Mouse (Mus musculus) inflammation-experienced regulatory T-cells, adult 6 months (primary cell): ENCODE measurements around the gene Skiv2l. TPM values are rescaled to one million over a fixed set of nuclear protein-coding genes. Genes with fewer than 3 reads are reported as not detected.
A peak's percentile ranks its signal among the peaks of the same experiment; 100 is the strongest.

Experiments
- ATAC-seq: one replicate; pipeline ENCODE4 v1.8.0; 2017
- polyA plus RNA-seq, 3 experiments: library from polyadenylated mRNA; unstranded; fragments of 100-300 nt; shearing (Covaris generic); gene quantifications; one replicate each; pipeline ENCODE4 v1.2.1; 2017

Gene Skiv2l
- polyA plus RNA-seq: 10 to 100 TPM; 28.6 to 34.2 (median 33.7) TPM

DNA sequence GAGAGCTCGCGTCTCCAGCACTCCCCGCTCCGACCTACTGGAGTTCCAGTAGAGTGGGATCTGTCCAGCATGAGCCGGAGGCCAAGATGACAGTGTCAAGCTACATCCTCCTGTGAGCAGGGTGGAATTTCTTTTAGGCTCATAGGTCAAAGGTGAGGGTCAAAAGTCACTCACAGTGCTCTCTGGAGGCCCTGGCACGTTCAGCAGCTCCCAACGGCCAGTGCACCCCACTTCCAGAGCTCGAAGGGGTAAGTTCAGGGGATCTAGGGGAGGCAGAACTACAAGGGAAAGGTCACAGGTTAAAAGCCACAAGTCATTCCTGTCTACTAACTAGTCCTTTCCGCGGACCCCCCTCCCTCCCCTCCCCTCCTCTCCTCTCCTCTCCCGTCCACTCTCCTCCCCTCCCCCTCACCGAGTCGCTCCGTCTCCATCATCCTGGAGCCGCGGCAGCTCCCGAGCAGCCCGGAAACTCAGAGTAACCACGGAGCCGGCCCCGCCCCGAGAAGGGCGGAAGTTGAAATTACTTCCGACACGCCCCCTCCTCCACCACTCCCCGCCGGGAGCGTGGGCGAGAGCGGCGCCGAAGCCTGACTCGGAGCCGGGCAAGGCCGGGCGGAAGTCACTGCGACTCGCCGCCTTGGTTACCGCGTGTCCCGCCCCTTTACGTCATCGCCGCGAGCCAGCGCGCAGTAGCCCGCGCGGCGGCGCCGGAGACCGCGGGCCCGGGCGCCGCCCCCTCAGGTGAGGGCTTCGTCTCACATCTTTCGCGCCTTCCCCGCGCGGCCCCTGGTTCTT is at the start of gene Skiv2l, which contains the start of gene Nelfe:
Skiv2l (minus strand) TSS at position 489 of the 795 bp plus-strand sequence.
Nelfe (plus strand) TSS at position 670 of the 795 bp plus-strand sequence.
- peak; percentile 98 for ATAC-seq

DNA sequence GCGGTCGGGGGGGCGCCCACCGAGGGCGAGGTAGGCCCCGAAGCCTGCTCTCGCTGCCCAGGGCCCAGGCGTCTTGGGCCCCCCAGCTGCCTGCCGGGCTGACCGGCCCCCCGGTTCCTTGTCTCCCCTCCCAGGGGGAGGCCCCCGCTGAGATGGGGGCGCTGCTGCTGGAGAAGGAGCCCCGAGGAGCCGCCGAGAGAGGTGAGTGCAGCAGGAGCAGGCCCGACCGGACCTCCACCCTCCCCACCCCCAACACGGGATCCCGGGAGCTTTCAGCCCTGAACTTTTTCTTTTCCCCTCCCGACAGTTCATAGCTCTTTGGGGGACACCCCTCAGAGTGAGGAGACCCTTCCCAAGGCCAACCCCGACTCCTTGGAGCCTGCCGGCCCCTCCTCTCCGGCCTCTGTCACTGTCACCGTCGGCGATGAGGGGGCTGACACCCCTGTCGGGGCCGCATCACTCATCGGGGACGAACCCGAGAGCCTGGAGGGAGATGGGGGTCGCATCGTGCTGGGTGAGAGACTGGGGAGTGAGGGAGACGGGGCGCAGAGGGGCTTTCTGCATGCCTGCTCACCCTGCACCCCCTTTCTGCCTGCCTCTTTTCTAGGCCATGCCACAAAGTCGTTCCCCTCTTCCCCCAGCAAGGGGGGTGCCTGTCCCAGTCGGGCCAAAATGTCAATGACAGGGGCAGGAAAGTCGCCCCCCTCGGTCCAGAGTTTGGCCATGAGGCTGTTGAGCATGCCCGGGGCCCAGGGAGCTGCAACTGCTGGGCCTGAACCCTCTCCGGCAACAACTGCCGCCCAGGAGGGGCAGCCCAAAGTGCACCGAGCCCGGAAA is 49.3 kb upstream of the Skiv2l start:
- ATAC-seq: no peak

DNA sequence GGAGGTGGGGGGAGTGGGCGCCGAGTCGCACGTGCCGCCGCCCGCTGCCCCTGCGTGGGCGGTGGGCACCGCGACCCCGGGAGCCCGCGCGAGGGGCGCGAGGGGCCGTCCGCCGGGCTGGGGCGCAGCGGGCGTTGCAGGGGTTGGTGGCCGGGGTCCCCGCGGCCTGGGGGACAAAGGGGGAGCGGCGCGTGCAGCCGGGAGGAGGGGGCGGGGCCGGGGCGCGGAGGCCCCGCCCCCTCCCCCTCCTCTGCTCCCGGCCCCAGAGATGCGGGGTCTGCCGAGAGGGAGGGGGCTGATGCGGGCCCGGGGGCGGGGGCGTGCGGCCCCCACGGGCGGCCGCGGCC is 48.7 kb upstream of the Skiv2l start:
- no peak for ATAC-seq

DNA sequence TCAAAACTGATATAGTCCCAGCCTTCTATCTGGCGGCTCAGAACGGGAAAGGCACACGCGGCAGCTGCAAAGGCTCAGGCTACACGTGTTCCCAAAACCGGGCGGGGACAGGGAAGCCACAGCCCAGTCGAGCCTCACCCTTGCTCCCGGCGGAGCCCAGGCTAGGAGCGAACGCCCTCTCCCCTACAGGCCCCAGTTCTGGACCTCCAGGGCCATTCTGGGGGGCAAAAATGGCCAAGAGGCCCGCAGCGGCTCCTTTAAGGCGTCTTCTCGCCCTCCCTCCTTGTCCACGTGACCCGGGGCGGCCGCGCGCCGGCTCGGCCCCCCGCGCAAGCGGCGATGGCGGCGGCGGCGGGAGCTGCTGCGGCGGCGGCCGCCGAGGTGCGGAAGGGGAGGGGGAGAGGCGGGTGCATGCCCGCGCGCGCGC is 48.2 kb upstream of the Skiv2l start, which contains the start of the genes C2 and Ehmt2:
C2 (minus strand) TSS at position 106 of the 427 bp plus-strand sequence.
Ehmt2 (plus strand) TSS at position 310 of the 427 bp plus-strand sequence.
- ATAC-seq: peak; percentile 44

DNA sequence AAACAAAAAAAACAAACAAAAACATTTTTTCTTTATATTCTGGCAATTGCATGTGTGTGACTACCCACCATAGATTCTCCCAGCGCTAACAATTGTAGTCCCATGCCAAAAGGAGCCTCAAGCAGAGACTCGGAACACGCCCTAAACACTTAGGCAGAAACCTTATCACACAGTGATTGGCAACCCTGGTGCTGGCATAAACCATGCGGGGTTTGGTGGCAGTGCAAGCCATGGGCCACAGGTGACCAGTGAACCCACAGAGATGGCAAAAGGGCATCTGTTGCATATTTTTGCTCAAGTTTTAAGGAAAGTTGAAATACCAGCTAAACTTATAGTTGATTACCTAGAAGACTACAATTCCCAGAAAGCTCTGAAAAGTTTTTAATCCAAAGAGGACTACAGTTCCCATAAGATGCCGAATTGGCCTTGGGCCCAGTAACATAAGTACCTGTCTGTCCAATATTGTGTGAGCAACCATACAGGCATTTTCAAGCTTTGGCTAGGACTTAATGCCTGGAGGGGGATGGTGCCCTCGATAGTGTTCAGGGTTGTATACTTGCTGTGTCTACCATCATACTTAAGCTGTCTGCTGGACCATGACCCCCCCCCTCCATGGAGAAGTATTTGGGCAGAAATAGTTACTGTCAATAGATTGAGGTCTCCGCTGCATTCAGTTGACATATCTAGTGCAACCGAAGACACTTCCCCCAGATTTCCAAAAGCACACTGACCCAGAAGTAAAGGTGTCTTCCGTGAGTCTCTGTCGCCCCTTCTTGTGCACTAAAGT is 47.6 kb upstream of the Skiv2l start:
- ATAC-seq: no peak

DNA sequence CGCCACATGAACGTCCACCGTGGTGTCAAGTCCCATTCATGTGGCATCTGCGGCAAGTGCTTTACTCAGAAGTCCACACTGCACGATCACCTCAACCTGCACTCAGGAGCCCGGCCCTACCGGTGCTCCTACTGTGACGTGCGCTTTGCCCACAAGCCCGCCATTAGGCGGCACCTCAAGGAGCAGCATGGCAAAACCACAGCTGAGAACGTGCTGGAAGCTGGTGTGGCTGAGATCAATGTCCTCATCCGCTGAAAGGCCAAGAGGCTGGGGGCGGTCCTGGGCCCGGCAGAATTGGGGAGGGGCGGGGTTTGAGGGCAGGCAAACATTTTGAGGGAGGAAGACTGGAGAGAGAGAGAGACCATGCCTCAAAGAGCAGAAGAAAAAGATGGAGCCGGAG is 46.4 kb upstream of the Skiv2l start:
- peak; percentile 24 for ATAC-seq

DNA sequence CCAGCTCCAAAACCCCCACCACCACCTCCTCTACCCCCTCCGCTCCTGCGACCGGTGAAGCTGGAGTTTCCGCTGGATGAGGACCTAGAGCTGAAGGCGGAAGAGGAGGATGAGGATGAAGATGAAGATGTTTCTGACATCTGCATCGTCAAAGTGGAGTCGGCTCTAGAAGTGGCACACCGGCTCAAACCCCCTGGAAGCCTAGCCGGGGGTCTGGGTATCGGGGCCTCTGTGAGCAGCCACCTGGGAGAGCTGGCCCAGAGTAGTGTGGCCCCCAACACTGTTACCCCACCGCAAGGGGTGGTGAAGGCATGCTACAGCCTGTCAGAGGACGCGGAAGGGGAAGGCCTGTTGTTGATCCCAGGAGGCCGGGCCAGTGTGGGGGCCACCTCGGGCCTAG is 45.7 kb upstream of the Skiv2l start:
- ATAC-seq: no peak

DNA sequence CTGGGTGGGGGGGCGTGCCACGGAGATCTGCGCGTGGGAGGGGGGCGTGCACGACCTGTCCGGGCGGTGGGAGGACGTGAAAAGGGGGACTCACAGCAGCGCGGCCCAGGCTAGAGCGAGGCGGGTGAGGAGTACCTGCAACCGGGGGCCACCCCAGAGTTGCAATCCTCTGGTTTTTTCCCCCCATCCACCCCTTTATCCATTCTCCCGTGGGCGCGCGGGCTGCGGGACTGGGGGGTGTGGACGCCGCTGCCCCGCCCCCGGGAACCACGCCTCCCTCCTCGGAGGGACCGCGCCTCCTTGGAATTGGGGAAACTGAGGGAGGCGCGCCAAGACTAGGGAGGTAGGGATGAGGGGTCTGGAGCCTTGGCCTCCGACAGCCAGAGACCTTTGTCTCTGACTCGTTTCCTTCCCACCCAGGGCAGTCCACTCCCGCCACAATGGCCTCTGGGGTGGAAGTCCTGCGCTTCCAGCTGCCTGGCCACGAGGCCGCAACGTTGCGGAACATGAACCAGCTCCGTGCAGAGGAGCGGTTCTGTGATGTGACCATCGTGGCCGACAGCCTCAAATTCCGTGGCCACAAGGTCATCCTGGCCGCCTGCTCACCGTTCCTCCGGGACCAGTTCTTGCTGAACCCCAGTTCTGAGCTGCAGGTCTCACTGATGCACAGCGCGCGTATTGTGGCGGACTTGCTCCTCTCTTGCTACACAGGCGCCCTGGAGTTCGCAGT is 45.0 kb upstream of the Skiv2l start:
- no peak for ATAC-seq

DNA sequence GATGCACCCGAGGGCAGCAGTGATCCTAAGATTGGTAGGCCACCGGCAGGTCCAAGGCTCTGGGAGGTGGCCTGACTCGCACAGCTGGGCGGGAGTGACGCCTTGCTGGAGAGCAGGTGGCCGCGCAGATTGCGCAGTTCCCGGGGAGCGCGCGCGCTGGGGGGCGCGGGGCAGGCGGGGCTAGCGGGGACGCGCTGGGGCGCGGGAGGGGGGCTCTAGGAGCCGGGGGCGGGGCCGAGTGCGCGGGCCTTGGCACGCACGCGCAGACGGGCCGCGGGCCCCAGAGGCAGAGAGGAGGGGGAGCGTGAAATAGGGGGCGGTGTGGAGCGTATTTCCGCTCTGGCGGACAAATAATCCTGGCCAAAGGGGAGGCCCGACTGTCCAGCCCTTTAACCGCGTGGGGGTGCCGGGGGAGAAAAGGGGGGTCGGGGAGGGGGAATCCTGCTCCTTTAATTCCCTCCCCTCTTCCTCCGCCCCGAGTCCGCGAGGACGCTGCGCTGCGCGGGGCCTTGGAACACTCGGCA is 44.1 kb upstream of the Skiv2l start:
- peak; percentile 46 for ATAC-seq

DNA sequence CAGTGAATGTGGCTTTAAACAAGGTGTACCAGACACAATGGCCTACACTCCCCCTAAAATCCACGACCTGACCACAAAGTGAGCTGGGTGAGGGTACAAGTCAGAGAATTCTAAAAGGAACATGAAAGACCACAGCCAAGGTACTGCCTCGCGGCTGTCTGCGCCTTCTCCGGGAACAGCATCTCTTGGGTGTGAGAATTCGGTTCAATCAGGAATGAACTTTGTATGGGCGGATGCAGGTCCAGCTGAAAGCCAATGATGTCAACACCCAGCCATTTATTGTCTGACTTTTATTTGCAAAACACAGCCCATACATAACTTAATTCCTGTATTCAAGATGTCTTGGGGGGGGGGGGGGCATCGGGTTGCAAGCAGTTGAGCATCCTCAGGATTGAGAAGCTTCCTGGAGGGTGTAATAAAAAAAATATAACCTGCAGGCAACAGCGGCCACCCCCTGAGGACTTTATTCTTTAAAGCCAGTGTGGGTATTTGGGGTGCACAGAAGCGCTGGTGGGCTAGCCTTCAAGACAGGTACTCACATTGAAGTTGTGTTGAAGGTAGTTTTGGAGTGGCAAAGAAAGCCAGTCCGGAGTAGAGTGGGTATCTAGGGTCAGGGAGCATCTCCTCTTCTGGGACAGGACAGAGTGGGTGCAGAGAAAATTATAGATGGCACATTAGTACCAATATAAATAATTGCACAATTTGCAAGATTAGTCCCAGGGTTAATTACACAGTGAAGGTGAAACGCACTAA is 43.2 kb upstream of the Skiv2l start:
- ATAC-seq: no peak

DNA sequence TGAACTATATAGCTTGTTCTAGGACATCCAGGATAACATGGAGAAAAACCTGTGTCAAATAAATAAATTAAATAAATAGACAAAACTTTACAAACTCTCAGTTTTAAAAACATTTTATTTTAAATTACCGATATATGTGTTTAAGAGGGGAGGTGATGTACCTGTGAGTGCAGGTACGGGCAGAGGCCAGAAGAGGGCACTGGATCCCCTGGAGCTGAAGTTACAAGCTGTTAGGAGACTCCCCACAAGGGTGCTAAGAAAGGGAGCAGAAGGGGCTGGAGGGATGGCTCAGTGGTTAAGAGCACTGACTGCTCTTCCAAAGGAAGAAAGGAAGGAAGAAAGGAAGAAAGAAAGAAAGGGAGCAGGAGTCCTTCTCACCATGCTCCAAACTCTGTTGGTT is 41.4 kb upstream of the Skiv2l start:
- no peak for ATAC-seq

DNA sequence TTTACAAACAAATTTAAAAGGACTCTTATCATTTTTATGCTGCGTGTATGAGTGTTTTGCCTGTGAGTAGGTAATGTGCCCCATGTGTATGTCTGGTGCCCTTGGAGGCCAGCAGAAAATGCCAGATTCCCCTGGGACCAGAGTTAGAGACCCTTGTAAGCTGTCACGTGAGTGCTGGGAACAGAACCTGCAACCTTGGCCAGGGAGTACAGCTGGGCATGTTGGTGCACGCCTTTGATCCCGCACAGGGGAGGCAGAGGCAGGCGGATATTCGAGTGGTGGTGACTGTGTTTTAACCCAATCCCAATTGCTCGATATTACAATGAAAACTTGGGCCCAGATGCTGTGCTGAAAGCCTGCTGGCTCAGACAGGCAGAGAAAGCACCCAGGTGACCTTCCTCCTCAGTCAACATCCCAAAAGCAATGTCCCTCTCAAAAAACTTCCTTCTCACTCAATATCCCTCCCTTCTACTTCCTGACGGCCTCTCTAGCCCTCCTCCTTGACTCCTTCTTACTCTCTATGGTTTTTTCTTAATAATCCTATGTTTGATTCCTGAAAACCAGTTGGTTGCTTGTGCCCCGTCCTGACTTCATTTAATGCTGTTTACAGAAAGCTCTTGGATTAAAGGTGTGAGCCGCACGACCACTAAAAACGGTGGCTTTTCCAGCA is 40.2 kb upstream of the Skiv2l start:
- ATAC-seq: no peak

DNA sequence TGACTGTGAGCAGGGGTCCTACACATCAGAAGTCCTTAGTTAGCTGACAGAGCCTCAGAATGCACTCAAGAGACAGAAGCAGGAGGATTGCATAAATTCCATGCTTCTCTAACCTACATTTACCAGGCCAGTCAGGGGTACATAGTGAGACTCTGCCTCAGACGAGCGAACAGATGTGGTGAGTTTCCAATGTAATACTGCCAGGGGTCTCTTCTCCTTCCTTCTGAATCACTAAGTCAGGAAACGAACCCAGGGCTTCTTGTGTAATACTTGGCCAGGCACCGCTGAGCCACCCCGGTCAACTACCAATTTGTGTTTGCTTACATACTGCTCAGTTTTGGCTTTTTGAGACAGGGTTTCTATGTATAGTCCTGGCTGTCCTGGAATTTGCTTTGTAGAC is 37.9 kb upstream of the Skiv2l start:
- no peak for ATAC-seq

DNA sequence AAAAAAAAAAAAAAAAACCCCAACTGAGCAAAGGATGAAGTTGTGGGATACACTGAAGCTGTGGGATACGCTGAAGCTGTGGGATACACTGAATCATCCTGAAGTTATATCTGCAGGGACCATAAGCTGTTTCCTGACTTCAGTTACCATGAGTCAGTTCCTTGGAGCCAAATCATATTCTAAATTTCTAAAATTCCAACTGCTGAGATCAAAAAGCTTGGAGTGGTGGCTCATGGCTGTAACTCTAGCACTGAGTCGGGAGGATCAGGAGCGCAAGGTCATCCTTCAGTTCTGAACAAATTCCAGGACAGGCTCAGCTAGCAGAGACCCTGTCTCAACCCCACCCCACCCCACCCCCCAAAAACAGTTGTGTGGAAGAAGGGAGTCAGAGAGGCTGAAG is 35.6 kb upstream of the Skiv2l start:
- no peak for ATAC-seq

DNA sequence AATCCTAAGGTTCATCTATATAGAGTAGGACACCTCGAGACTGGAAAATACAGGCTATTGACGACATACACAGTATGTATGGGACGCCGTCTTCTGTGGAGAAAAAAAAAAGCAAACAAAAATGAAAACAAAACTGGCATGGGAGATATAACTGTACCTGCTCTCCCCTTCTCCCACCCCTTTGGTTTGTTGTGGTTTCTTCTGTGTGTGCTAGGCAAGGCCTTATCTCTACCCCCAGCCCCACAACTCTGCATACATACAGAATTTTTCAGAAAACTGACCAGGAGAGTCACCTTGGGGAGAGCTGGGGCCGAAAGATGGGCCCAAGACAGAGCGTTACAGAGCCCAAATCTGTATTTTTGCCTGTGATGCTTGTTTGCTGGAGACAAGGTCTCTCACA is 34.7 kb upstream of the Skiv2l start:
- no peak for ATAC-seq

DNA sequence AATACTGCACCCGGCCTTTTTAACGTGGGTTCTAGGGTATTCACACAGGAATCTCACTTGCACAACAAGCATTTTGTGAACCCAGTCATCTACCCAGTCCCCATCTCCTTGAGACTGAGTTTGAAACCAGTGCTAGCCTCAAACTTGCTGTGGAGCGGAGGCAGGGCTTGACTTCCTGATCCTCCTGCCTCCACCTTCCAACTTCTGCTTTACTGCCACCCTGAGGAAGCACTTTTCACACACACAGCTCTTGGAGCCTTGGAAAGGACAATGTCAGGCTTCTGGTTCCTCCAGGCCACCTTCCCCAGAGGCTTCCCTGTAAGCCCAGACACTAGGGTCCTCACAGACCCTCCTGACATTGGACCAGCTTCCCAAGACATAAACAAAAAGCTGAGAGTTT is 33.3 kb upstream of the Skiv2l start:
- ATAC-seq: no peak

DNA sequence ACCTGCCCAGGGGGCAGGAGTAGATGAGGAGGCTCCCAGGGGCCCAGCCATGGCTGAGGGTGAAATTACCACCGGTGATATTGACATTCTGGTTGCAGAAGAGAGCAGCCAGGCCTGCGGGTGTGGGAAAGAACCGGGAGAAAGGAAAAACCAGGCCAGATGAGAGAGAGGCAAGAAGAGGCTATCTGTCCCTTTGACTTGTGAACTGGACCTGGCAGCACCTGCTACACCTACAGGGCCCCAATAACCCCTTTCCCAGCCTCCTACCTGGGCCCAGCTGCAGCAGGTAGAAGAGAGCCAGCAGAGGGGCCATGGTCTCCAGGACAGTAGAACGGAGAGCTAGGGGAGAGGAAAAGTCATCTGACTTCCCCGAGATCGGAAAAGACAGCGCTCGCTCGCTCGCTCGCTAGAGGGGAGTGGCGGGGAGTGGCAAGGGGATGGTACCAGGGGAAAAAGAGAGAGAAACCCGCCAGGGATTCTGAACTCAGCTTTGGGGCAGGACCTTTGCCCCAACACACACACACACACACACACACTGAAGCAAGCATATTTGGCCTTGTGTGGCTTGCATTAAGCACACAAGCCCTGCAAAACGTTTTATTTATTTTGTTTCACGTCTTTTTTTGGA is 31.8 kb upstream of the Skiv2l start, which contains the start of gene Gm20547:
Gm20547 (minus strand) TSS at position 360 of the 628 bp plus-strand sequence.
- ATAC-seq: no peak

DNA sequence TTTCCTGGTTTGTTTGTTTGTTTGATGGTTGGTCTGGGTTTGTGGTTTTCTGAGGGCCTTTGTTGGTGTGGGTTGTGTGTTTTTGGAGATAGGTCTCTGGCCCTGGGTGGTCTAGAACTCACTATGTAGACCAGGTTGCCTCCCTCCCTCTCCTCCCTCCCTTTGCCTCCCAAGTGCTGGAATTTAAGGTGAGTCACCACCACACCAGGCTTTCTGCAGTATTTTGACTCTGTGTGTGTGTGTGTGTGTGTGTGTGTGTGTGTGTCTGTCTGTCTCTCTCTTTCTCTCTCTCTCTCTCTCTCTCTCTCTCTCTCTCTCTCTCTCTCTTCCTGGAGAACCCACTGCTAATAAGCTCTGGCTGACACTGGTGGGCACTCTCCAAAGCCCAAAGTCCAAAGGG is 31.2 kb upstream of the Skiv2l start:
- ATAC-seq: no peak

DNA sequence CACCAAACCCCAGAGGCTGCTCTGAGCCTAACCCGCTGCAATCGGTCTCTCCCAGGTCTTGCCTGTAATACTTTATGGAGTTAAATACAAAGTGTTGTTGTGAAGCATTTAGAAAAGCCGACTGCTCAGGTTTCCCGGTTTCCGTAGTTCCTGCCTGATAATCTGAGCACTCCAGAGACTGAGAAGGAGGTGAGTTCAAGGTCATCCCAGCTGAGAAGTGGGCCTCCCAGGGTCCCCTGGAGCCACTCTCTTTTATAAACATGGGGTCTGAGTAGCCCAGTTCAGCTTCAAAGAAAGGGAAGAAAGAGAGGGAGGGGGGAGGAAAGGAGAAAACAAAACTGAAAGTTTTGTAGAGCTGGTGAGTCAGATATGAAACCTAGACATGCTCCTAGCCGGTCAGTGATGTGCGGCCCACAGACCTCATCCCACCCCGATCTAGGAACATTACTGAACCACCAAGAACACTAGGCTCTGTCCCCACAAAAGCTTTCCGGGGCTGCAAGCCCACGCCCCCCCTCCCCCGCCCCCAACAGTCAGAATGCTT is 29.4 kb upstream of the Skiv2l start, which contains the start of gene Zbtb12:
Zbtb12 (plus strand) TSS at position 148 of the 544 bp plus-strand sequence.
- peak; percentile 86 for ATAC-seq
